Mouse (Mus musculus): ENCODE measurements around the gene Dnajc16.

DNA sequence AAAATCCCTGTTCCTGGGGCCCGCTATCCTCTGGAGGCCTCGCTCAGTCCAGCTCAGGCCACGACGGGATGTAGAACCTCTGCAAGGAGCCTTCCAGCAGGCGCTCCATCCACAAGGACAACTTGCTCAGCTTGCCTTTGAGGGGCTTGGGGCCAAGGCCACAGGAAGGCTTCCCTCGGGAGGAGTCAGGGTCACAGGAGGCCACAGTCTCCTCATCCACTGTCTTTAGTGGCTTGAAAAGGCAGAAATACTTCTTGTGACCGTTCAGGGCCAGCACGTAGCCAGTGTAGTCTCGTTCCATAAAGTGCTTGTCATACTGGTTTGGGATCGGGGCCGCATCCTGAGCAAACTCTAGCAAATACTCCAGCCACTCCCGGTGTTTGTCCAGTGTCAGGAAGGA, 27.3 kb downstream of the Dnajc16 start:
- TF ChIP-seq ZC3H11A (IDR thresholded peaks at IDR 0.05; ENCODE audit: borderline replicate concordance, low read depth, low read length) (no peak), ZNF384 (IDR thresholded peaks at IDR 0.05; ENCODE audit: low read depth, low read length) (no peak), HCFC1 (IDR thresholded peaks at IDR 0.05; ENCODE audit: borderline replicate concordance, insufficient read depth, low read length) (no peak)

Data from ES-E14 (cell line).